Mouse (Mus musculus) spleen, adult 2 months (tissue): ENCODE results near the gene Rhbdl1.

Source experiments
- CTCF ChIP-seq: fragments of 200-500 bp; IDR thresholded peaks from 2 replicates; pipeline ENCODE4 v1.5.1; 2011; ENCODE audit warnings: mild to moderate bottlenecking, inconsistent platforms; ENCODE audit not compliant: insufficient read depth, insufficient read length, insufficient replicate concordance; ENCODE audit errors: extremely low read depth
- POLR2A ChIP-seq: fragments of 200-500 bp; IDR thresholded peaks from 2 replicates; pipeline ENCODE4 v1.6.1; 2011; ENCODE audit warnings: low read depth, low read length, inconsistent platforms

- no peak for TF ChIP-seq POLR2A
- no peak for TF ChIP-seq CTCF
Observed at GRCm38 (mm10) chr17:25833291-25833663, 3.8 kb downstream of the Rhbdl1 start, which contains the start of gene Stub1.
